Mouse (Mus musculus) kidney, postnatal 14 days (tissue): Measurements from ENCODE around the gene Fam83d.
A peak's percentile ranks its signal among the peaks of the same experiment; 100 is the strongest.
"Not testable (repeated sequence)": the region's sequence is repeated elsewhere in the genome, so short reads cannot be mapped to it uniquely, and the experiment has no call there.

ENCODE experiments used
- DNase-seq: peaks from one replicate; pipeline ENCODE4 v3.0.0; 2022; ENCODE audit warnings: mixed read lengths

Gene Fam83d

DNA sequence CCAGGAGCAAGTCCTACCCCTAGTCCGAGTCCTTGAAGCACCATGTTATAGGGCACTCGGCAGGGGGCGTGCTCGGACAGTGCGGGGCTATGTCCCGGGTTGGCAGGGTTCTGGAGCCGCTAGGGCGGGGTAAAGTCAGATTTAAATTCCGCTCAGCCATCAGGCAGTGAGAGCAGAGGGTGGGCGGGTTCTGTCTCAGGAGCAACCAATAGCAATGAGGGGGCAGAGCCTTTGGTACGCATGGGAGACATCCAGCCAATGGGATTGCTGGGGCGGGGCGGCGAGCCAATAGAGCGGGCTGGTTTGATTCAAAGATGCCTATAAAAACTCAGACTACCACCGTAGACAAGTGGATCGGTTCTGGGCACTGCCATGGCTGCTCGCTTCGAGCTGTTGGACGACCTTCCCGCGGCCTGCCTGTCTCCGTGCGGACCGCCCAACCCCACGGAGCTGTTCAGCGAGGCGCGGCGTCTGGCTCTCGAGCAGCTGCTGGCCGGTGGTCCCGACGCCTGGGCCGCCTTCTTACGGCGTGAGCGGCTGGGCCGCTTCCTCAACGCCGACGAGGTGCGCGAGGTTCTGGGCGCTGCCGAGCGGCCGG, at the start of gene Fam83d:
TSS of gene Fam83d (plus strand) at position 352 of the 598 bp plus-strand sequence.
- peak; percentile 97 for DNase-seq

GRCm38 (mm10) chr2:158718816-158719549, 48.9 kb upstream of the Fam83d start:
- DNase-seq: peak; percentile 79

- DNase-seq: peak; percentile 86
These were observed 47.0 kb upstream of the Fam83d start for GRCm38 (mm10) chr2:158720715-158721370.

- no peak for DNase-seq
These were observed 46.4 kb upstream of the Fam83d start for GRCm38 (mm10) chr2:158721481-158721880.

DNA sequence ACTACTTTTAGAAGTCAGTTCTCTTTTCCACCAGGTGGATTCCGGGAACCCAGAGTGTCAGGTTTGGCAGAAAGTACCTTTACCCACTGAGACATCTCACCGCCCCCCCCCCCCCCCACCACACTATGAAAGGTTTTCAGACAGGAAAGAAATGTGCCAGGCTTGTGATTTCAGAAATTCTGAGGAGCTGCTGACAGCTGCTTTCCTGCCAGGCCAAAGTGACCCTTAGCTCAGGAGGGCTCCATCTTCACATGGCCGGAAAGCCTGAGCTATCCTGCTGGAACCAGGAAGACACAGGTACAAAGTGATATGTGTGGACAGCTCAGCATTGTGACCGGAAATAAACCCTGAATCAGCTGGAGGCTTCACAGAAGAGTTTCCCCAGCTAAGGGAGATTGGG, 45.8 kb upstream of the Fam83d start:
- DNase-seq: peak; percentile 55

- peak; percentile 47 for DNase-seq
These were observed 44.8 kb upstream of the Fam83d start for GRCm38 (mm10) chr2:158722991-158723551.

DNA sequence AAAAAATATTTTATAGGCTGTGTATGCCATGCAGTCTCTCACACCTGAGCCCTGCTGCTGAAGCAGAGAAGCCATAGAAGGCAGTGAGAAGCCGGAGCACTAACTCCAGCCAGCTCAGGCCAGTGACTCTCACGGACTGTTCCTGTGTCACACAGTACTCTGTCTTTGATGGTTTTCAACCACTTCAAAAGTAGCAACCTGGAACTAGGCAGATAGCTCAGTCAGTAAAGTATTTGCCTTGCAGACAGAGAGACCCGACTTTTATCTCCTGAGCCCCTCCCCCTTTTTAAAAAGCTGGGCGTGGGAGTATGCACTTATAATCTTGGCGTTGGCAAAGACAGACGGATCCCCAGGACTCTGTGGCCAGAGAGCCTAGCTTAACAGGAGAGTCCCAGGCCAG, 44.1 kb upstream of the Fam83d start:
- no peak for DNase-seq

- no peak for DNase-seq
These were observed 41.6 kb upstream of the Fam83d start for GRCm38 (mm10) chr2:158726252-158726651.

DNA sequence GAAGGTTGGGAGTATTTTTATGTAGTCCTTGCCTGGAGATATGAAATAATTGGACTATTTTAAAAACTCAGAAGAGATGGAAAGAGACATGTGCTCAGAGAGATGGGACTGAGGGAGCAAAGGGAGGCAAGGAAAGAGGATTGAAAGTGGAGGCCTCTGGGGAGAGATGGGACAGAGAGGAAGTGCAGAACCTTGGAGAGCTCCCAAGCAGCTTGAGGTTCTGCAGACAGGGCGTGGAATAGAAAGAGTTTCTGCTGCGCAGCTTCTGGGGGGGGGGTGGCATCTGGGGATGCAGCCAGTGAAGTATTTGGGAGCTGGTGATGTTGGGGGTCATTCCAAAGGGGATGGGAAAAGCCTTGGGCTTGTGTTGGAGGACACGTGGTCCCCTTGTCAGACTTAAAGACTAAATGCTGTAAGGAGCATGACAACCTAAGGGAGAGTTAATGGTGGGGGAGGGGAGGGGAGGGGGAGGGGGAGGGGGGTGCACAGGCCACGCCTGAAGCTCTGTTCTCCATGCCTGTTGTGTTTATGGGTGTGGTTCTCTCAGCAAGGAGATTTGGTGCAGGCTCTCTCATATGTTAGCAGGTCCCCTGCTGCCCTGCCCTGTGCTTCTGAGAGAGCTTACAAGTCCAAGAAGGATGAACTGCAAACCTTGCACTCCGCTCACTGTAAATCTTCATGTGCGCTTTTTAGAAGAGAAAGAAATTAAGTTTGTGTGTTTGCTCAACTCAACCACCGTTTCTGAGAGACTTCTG, 39.7 kb upstream of the Fam83d start:
- no peak for DNase-seq

DNA sequence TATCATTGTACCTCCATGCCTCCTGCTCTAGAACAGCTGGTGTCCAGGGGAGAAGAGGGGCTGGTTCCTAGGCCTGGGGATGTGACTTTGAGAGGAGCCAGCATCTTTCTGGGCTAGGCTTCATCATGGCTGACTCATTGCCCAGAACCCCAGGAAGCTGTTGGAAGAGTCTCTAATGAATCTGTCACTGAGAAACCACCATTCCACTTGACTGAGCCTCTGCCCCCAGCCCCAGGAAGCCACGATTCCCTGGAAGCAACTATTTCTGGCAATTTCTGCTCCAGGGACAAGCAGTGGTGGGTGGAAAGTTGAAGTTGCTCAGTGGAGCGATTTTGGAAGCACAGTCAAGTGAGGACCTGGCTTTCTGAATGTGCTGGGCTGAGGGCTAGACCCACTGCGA, 37.0 kb upstream of the Fam83d start:
- DNase-seq: no peak

GRCm38 (mm10) chr2:158732521-158732920, 35.4 kb upstream of the Fam83d start:
- no peak for DNase-seq

- DNase-seq: no peak
These were observed 34.8 kb upstream of the Fam83d start for GRCm38 (mm10) chr2:158733136-158733535.

GRCm38 (mm10) chr2:158733914-158734313, 34.0 kb upstream of the Fam83d start:
- peak; percentile 60 for DNase-seq

DNA sequence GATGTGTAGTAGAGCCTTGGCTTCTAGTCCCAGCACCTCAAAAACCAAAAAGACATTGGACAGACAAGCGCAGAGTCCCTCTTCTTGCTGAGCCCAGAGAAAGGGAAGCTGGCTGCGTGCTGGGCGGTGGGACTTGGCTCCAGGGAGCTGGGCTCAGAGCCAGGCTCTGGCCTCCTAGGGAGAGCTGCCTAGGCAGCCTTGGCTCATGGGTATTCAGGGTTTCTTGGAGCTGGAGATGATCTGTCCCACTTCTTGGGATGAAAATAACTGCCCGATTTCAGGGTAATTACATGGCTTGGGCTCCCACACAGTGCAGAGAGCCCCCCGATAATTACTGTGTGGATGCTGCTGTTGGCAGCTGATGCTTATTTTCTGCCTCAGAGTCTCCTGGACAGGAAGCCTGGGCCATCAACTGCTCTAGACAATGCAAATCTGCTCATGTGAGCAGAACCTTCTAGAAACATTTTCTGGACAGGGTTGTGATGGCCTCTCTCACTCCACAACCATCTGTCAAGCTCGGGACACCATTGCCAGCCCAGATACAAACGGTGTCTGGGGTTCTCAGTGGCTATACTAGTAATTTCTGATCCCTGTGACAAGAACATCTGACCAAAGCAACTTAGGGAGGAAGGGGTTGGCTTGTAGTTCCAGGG, 33.3 kb upstream of the Fam83d start:
- peak; percentile 77 for DNase-seq

GRCm38 (mm10) chr2:158735340-158735739, 32.6 kb upstream of the Fam83d start:
- no peak for DNase-seq

GRCm38 (mm10) chr2:158736247-158736646, 31.6 kb upstream of the Fam83d start:
- not testable (repeated sequence) for DNase-seq

GRCm38 (mm10) chr2:158738591-158738990, 29.3 kb upstream of the Fam83d start:
- DNase-seq: no peak

DNA sequence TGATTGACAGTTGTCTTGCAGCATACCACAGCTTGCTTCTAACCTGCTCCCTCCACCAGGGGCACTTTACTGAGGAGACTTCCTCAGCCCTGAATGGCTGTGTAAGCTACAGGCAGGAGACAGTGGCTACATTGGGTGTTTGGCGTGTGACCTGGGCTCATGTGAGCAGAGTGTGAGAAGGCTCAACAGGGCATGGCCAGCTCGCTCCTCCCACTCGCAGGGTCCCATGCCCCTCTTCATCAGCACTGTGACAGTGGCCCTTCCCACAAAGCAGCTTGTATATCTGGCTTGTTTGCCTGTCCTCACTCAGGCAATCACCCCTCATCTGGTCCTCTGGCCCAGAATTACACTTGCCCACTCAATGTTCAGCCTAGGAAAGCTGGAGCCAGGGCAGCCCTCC, 28.8 kb upstream of the Fam83d start:
- DNase-seq: no peak

GRCm38 (mm10) chr2:158741011-158741501, 26.8 kb upstream of the Fam83d start:
- no peak for DNase-seq

DNA sequence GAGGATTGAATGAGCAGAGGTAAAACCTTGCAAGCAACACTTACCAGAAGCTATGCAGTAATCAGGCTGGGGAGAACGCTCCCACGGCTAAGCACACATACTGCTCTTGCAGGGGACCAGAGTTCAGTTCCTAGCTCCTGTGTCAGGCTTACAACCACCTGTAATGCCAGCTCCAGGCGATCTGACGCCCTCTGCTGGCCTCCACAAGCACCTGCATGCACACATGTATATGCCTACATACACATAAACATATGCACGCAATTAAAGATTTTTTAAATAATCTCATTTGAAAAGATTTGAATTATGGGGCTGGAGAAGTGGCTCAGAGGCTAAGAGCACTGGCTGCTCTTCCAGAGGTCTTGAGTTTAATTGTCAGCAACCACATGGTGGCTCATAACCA, 25.5 kb upstream of the Fam83d start:
- DNase-seq: no peak

- no peak for DNase-seq
These were observed 24.3 kb upstream of the Fam83d start for GRCm38 (mm10) chr2:158743518-158744141.

- DNase-seq: peak; percentile 35
These were observed 22.8 kb upstream of the Fam83d start for GRCm38 (mm10) chr2:158745049-158745482.
